Mouse (Mus musculus) spleen, adult 18-20 months (tissue): ENCODE measurements around the gene Dlx3.

Source experiments
- DNase-seq, 2 experiments: peaks; one replicate each; pipeline ENCODE4 v3.0.0; 2022; ENCODE audit warnings: mixed read lengths in 2 of 2

The Dlx3 gene

GRCm38 (mm10) chr11:95125366-95125948 lies 5.5 kb downstream of the Dlx3 start:
- DNase-seq = no peak

DNA sequence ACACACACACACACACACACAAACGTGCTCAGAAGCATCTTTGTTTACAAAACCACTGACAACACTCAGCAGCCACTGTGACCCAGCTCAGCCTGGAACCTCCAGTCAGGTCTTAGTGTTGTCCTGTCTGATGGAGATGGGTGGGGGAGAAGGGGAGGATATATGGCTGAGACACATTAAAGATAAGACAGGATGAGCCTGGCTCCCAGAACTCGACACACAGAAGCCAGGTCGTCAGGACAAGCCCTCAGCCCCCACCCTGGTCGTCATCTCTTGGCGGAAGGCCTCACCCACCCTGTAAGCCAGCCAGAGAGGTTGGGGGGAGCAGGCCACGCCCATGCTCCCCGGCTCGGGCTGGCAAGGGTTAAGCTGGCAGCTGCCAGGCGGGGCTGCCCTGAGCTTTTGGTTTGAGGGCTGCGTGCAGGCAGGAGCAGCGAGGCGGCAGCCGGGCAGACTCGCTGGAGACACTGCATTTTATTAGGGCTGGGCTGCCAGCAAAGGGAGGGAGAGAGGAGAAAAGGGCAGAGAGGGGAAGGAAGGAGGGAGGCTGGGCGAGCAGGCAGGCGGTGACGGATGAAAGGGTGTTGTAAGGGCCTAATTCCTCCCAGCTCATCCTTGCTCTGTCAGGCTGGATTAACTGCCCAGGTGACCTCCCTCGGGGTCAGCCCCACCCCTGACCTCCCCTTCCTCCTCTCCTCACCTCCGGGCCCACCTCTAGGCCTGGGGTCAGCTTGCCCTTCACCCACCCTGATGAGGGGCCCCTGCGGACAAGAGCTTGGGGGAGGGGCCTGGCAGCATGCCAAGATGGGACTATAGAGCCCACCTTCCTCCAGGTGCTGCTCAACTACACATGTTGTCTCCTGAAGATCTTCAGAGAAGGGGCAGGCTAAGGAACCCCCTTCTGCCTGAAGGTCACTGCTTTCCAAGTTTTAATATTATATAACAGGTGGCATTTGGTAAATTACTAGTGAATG lies 6.6 kb downstream of the Dlx3 start:
- DNase-seq = no peak

- DNase-seq = no peak
Measured at GRCm38 (mm10) chr11:95128359-95128758, 8.4 kb downstream of the Dlx3 start.

DNA sequence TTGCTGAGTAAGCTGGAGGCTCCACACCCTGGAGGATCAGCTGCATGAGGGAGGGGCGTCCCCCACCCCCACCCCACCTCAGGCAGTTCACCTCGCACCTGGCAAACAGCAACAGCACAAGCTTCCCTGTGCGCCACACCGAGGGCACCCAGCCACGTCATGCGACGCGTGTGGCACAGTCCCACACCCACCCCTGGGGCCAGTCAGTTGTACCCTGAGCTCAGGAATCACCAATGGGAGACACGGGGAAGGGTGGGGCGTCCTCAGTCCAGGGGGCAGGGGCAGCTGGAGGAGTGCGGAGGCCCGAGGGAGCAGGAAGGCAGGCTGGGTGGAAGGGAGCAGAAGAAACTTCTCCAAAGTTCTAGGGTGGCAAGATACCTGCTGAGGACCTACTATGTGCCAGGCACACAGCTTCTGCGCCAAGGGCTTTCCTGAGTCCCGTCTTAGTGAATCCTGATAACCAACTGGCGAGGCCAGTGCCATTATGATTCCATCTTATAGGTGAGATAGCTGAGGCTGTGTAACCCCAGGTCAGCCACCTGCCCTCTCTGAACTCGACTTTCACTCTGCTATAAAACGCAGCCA lies 10.8 kb downstream of the Dlx3 start:
- no peak for DNase-seq

DNA sequence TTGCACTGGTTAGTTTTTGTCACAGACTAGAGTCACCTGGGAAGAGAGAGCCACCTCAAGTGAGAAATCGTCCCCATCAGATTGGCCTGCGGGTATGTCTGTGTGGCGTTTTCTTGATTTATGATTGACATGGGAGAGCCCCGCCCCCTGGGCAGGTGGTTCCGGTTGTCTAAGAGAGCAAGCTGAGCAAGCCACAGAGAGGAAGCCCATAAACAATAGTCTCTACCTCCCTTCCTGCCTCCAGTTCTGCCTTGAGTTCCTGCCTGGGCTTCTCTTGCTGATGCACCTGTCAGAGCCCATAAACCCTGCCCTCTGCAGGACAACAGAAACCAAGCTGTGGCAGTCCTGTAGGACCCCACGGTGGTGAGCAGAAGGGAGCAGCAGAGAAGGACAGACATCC lies 13.4 kb downstream of the Dlx3 start:
- DNase-seq = no peak

- DNase-seq = no peak
Measured at GRCm38 (mm10) chr11:95137281-95137680, 17.4 kb downstream of the Dlx3 start.

DNA sequence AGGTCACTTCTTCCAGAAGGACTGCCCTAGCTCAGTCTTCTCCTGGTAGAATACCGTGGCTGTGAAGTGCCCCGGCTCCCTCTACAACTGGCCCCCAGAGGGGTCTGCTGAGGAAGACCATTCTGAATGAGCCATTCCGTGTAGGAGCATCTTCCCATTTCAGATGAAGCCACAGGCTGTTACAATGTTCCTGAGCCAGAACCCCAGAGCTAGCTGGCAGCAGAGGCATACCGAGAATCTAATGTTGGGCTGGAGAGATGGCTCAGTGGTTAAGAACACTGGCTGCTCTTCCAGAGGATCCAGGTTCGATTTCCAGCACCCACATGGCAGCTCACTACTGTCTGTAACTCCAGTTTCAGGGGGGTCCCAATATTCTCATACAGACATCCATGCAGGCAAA lies 20.0 kb downstream of the Dlx3 start:
- DNase-seq = no peak

DNA sequence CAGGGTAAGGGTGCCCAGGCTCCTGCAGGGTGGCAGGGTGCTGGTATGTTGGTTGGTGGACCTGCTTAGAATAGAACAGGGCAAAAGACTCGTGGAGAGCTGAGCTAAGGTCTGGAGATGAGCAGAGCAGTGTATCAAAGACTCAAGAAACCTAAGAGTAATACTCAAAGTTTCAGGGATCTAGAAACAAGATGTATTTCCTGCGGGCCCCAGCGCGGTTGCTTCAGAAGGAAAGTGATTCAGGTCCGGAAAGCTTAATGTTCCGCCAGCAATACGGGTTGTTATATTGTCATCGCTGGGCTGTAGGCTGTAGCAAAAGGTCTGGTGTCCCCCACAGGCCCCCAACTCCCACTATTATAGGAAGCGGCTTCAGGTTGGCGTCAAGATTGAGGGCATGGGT lies 22.3 kb downstream of the Dlx3 start:
- no peak for DNase-seq

DNA sequence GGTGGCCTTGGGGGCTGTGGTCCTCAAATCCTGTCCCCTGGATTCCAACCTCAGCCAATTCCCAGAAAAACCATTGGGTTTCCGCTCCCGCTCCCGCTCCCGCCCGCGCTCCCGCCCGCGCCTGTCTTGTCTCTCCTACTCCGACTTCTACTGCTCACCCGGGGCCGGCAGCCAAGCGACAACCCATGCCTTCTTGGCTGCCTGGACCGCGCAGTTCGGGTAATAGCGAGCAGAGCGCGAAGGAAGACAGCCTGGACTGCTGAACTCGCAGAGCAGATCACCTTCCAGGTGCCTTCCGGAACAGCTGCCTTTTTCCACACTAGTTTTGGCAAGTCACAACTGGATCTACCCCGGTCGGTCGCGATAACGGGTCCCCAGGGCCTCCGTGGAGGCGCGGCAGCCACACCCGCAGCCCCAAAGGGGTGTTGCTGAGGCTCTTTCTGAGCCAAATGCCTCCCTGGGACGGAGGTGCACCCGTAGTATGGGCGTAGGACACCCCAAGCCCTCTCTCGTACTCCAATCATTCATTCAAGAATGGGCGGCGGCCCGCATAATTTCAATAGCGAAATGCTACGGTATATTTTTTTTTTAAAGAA lies 23.2 kb downstream of the Dlx3 start:
- no peak for DNase-seq

- DNase-seq = no peak
Measured at GRCm38 (mm10) chr11:95143663-95144062, 23.7 kb downstream of the Dlx3 start.

DNA sequence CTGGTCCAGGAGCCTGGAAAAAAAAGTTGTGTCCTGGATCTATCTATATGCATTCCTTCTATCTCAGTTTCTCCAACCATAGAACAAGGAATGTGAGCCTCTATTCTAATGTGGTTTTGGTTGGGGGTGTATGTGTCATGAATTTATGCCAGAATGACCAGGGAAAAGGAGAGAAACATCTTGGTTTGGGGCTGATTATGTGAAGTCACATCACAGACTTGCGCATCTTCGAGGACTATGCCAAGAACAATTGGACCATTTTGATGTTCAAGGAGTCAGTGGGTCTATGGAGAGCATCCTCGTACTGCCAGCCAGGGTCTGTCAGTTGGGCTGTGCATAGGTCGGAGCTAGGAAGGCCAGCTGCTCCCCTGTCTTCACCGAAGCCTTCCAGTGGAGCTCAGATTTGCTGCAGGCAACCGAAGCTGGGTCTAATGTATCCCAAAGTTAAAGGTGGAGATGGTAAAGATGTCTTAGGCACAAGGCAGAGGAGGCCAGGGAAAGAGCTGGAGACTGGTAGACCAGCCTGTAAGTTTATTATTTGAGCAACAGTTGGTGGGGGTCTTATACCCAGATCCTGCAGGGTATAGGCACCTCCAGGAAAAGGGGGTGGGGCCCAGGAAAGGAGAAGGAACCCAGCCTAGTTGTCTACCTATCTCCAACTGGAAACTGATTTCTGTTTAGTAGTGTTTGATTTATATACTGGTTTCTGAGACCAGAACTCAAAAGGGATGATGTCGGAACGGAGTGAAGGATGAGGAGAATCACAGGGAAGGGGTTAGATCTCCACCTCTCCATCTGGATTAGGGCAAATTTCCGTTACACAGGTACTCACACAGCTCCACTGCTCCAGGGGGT lies 24.4 kb downstream of the Dlx3 start:
- no peak for DNase-seq

GRCm38 (mm10) chr11:95144946-95145483 lies 25.1 kb downstream of the Dlx3 start:
- no peak for DNase-seq

- DNase-seq = peak in 1 of 2 experiments; percentile 20
Measured at GRCm38 (mm10) chr11:95145851-95146403, 26.0 kb downstream of the Dlx3 start, which contains the start of gene Dlx4. Dlx4 (minus strand) TSS chr11:95146263.

DNA sequence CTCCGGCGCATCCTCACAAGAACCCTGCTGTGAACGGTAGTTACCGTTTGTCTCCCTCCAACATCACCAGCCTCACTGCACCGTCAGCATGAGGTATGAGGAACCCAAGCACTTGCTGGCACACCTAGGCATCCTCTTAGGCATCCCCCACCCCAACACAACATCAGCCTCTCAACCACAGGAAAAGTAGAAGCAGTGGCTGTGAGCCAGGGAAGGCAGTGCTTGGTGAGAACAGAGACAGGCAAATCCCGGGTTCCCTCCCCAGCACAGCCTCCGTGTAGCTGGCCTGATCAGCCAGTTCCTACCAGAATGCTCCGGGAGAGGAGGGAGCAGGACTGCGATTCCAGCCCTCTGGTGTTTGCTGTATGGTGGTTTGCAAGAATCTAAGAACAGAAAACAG lies 28.8 kb downstream of the Dlx3 start:
- no peak for DNase-seq

- no peak for DNase-seq
Measured at GRCm38 (mm10) chr11:95149462-95150268, 29.7 kb downstream of the Dlx3 start.

DNA sequence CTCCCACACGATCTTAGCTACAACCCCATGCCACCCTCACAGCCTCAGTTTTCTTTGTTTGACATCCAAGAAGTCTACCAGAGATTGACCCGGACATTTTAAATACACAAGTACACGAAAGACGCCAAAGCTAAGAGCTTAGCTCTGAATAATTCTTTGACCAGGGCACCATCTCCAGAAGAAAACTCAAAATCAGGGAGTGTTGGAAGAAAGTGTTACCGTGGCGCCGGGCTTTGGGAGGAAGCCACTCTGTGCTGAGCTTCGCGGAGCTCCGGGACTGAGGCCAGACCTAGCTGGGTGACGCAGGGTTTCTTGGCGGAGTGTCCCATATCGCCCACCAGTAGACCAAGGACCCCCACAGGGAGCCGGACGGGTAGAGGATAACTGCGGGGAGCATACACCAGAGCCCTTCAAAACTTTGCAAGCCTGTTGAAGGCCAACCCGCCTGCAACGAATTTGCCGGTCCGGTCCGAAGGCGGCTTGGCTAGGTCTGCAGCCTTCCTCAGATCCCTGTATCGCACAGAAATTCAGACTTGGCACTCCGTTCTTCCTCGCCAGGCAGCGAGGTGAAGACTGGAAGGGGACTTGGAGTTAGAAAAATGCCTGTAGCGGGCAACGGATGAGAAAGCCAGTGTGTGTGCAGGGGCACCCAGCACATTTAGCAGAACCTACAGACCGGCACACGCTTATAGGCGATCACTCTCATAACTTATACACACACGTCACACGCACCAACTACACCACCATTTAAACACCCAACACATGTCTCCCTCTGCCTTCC lies 30.5 kb downstream of the Dlx3 start:
- DNase-seq = no peak

DNA sequence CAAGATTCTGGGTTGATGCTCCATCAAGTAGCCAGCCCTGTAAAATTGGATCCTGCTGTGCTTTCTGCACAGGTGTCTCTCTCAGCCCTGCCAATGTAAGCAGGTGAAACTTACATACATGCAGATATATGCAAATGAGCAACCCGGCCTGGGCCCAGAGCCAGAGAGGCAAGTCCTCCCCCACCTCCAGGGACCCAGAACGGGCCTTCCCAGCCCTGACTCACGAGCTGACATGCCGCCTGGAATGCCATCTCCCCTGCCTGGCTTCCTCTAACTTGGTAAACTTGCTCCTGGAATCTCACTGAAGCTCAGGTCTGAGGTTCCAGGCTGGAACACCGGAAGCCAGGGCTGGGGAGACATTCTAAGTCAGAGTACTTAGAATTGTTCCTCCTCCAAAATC lies 33.2 kb downstream of the Dlx3 start:
- no peak for DNase-seq

DNA sequence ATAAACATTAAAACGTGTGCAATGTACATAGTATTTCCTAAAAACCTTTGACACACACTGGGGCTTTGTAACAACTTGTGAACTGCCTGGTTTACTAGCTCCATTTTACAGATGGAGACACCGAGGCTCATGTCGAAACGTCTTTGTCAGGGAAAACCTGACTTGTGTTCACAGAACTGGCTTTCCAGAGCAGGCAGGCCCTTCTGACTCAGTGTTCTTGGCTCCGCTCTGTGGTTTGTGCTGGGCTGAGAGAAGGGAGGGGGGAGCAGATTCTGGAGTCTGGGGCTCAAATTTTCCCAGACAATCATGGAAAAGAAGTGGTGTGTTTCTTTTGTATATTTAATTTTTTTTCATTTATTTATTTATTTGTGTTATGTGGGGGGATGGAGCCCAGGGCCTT lies 33.8 kb downstream of the Dlx3 start:
- no peak for DNase-seq

GRCm38 (mm10) chr11:95155511-95155910 lies 35.6 kb downstream of the Dlx3 start:
- no peak for DNase-seq

DNA sequence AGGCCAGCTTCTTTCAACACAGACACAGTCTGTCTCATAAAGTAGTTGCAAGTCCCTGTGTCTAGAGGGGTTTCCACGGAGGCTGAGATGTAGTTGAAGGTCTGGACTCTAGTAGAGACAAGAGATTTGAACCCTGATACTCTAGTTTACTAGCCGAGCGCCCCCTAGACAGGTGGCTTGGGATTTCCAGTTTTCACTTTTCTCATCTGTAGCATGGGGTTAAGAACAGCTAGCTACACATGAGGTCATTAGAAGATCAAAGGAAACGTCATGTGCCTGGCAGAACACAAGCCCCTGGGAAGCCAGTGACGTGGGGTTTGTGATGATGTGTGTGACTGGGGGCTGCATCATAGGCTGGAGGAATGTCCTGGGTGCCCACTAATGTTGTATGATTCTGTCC lies 37.4 kb downstream of the Dlx3 start:
- no peak for DNase-seq
